Mouse (Mus musculus) embryonic facial prominence, embryonic 15.5 days (tissue): ENCODE measurements around the gene Bpifb3. TPM values are rescaled to one million over a fixed set of nuclear protein-coding genes. Genes with fewer than 3 reads are reported as not detected.

Experiments used
- polyA plus RNA-seq: library from polyadenylated mRNA; unstranded; fragments of >200 nt; fragmentation: Nextera tagmentation; extraction: Ambion mirVana; gene quantifications from 2 replicates; pipeline ENCODE4 v1.2.1, GENCODE M21; 2015

Bpifb3 gene
- polyA plus RNA-seq, 1 experiment from 2014 or later: 0.21 TPM

Other genes with a start within 250 kb of the Bpifb3 start
- 0.08 TPM in 1 of 2 replicates, not detected in the other for gene Dnmt3c, start 221.6 kb upstream of the Bpifb3 start, polyA plus RNA-seq
- 200 and 207 TPM in 2 replicates for gene Mapre1, start 177.0 kb upstream of the Bpifb3 start, polyA plus RNA-seq
- not detected in 2 replicates for gene Efcab8, start 138.3 kb upstream of the Bpifb3 start, polyA plus RNA-seq
- gene Sun5, start 47.1 kb upstream of the Bpifb3 start, polyA plus RNA-seq: not detected in 2 replicates
- gene Bpifb2, start 43.2 kb upstream of the Bpifb3 start, polyA plus RNA-seq: not detected in 2 replicates
- not detected in 2 replicates for gene Bpifb6, start 17.8 kb upstream of the Bpifb3 start, polyA plus RNA-seq
- gene Bpifb4, start 20.0 kb downstream of the Bpifb3 start, polyA plus RNA-seq: not detected in 2 replicates
- 0.11 TPM in 1 of 2 replicates, not detected in the other for gene Bpifa6, start 56.7 kb downstream of the Bpifb3 start, polyA plus RNA-seq
- 0.46 TPM in 1 of 2 replicates, not detected in the other for gene Bpifa2, start 90.0 kb downstream of the Bpifb3 start, polyA plus RNA-seq
- gene Bpifa3, start 212.1 kb downstream of the Bpifb3 start, polyA plus RNA-seq: not detected in 2 replicates
- 209 and 581 TPM in 2 replicates for gene Bpifa1, start 224.7 kb downstream of the Bpifb3 start, polyA plus RNA-seq
- gene Bpifa5, start 244.4 kb downstream of the Bpifb3 start, polyA plus RNA-seq: not detected in 2 replicates